Mouse (Mus musculus): ENCODE data around the gene Tmem107.

Gene Tmem107

GRCm38 (mm10) chr11:69070590-69071222, at the start of gene Tmem107:
Gene Tmem107, plus strand, starts transcription at chr11:69070806.
- in situ Hi-C loops (cut with MboI, MseI), result no loop called here

- in situ Hi-C loops (cut with MboI, MseI), result no loop called here
Observed at GRCm38 (mm10) chr11:69026562-69026961, 44.0 kb upstream of the Tmem107 start.

- in situ Hi-C loops (cut with MboI, MseI), result no loop called here
Observed at GRCm38 (mm10) chr11:69028805-69029204, 41.8 kb upstream of the Tmem107 start.

- in situ Hi-C loops (cut with MboI, MseI), result no loop called here
Observed at GRCm38 (mm10) chr11:69033552-69033951, 37.1 kb upstream of the Tmem107 start.

- in situ Hi-C loops (cut with MboI, MseI), result no loop called here
Observed at GRCm38 (mm10) chr11:69034585-69034984, 36.0 kb upstream of the Tmem107 start.

- in situ Hi-C loops (cut with MboI, MseI), result no loop called here
Observed at GRCm38 (mm10) chr11:69035411-69035810, 35.2 kb upstream of the Tmem107 start.

GRCm38 (mm10) chr11:69035849-69036248, 34.8 kb upstream of the Tmem107 start:
- in situ Hi-C loops (cut with MboI, MseI), result no loop called here

- in situ Hi-C loops (cut with MboI, MseI), result no loop called here
Observed at GRCm38 (mm10) chr11:69036486-69037230, 33.9 kb upstream of the Tmem107 start.

- in situ Hi-C loops (cut with MboI, MseI), result no loop called here
Observed at GRCm38 (mm10) chr11:69037231-69038061, 33.2 kb upstream of the Tmem107 start.

GRCm38 (mm10) chr11:69038173-69038572, 32.4 kb upstream of the Tmem107 start:
- in situ Hi-C loops (cut with MboI, MseI), result no loop called here

GRCm38 (mm10) chr11:69045531-69046394, 24.8 kb upstream of the Tmem107 start, which contains the start of gene Aurkb:
Gene Aurkb, plus strand, starts transcription at chr11:69045647.
- in situ Hi-C loops (cut with MboI, MseI), result no loop called here

- in situ Hi-C loops (cut with MboI, MseI), result no loop called here
Observed at GRCm38 (mm10) chr11:69046395-69046774, 24.2 kb upstream of the Tmem107 start.

- in situ Hi-C loops (cut with MboI, MseI), result no loop called here
Observed at GRCm38 (mm10) chr11:69047592-69047991, 23.0 kb upstream of the Tmem107 start.

- in situ Hi-C loops (cut with MboI, MseI), result no loop called here
Observed at GRCm38 (mm10) chr11:69048151-69048550, 22.5 kb upstream of the Tmem107 start.

GRCm38 (mm10) chr11:69050748-69051147, 19.9 kb upstream of the Tmem107 start:
- in situ Hi-C loops (cut with MboI, MseI), result no loop called here

GRCm38 (mm10) chr11:69051771-69052170, 18.8 kb upstream of the Tmem107 start:
- in situ Hi-C loops (cut with MboI, MseI), result no loop called here

GRCm38 (mm10) chr11:69052824-69053421, 17.7 kb upstream of the Tmem107 start:
- in situ Hi-C loops (cut with MboI, MseI), result no loop called here

GRCm38 (mm10) chr11:69053848-69054247, 16.8 kb upstream of the Tmem107 start:
- in situ Hi-C loops (cut with MboI, MseI), result no loop called here

- in situ Hi-C loops (cut with MboI, MseI), result no loop called here
Observed at GRCm38 (mm10) chr11:69058265-69058664, 12.3 kb upstream of the Tmem107 start.

- in situ Hi-C loops (cut with MboI, MseI), result no loop called here
Observed at GRCm38 (mm10) chr11:69058729-69059356, 11.8 kb upstream of the Tmem107 start.

Data from T-helper 1 cell (primary cell).